Mouse (Mus musculus) hindbrain, postnatal 0 days (tissue): ENCODE data around the gene Thy1. TPM values are rescaled to one million over a fixed set of nuclear protein-coding genes. Genes with fewer than 3 reads are reported as not detected.

Experiments used
- ATAC-seq: fragments of 200-750 bp; cut with Nextera tagmentation; 2 replicates; pipeline ENCODE4 v1.8.0; 2017; ENCODE audit warnings: mild to moderate bottlenecking, moderate TSS enrichment, moderate library complexity
- DNase-seq: peaks from one replicate; pipeline ENCODE4 v3.0.0-alpha.2; 2015; ENCODE audit warnings: low spot score
- H3K27ac ChIP-seq: fragments of 300-500 bp; sonication (generic); 2 replicates; pipeline ENCODE4 v1.5.1; 2014; ENCODE audit warnings: mild to moderate bottlenecking
- H3K27me3 ChIP-seq: fragments of 300-500 bp; sonication (generic); 2 replicates; pipeline ENCODE4 v1.6.1; 2014; ENCODE audit warnings: low read length, mixed read lengths; ENCODE audit not compliant: insufficient read depth
- H3K36me3 ChIP-seq: fragments of 300-500 bp; sonication (generic); 2 replicates; pipeline ENCODE4 v1.6.1; 2014; ENCODE audit warnings: low read length, mixed read lengths; ENCODE audit not compliant: insufficient read depth
- H3K4me1 ChIP-seq: fragments of 300-500 bp; sonication (generic); 2 replicates; pipeline ENCODE4 v1.6.1; 2014; ENCODE audit warnings: antibody characterized with exemption, low read length, mixed read lengths; ENCODE audit not compliant: insufficient read depth
- H3K4me2 ChIP-seq: fragments of 300-500 bp; sonication (generic); 2 replicates; pipeline ENCODE4 v1.6.1; 2014; ENCODE audit warnings: low read depth, mild to moderate bottlenecking, low read length, moderate library complexity, mixed read lengths
- H3K4me3 ChIP-seq: fragments of 300-500 bp; sonication (generic); 2 replicates; pipeline ENCODE4 v1.5.1; 2014; ENCODE audit warnings: low read length
- H3K9ac ChIP-seq: fragments of 300-500 bp; sonication (generic); replicated peaks from 2 replicates; pipeline ENCODE4 v1.6.1; 2014; ENCODE audit warnings: mild to moderate bottlenecking, low read length, moderate library complexity, mixed read lengths
- H3K9me3 ChIP-seq: fragments of 300-500 bp; sonication (generic); 2 replicates; pipeline ENCODE4 v1.6.1; 2016; ENCODE audit warnings: low read length, mixed read lengths
- CTCF ChIP-seq: IDR thresholded peaks from 2 replicates; pipeline ENCODE4 v1.5.1; 2016; ENCODE audit warnings: antibody characterized with exemption, control low read depth, low read depth
- WGBS: fragments of 180-500 bp; shearing (Covaris S2); extraction: QIAGEN DNeasy Blood & Tissue Kit; methylation state at CpG from one replicate; pipeline ENCODE4 v1.1.7; 2014; 5-methylcytosine and 5-hydroxymethylcytosine counted together
- polyA plus RNA-seq: library from polyadenylated mRNA; unstranded; fragments of >200 nt; fragmentation: Nextera tagmentation; extraction: Ambion mirVana; gene quantifications from 2 replicates; pipeline ENCODE4 v1.2.1, GENCODE M21; 2015
- total RNA-seq: library from RNA; depleted of rRNA; stranded (reverse); fragments of >200 nt; gene quantifications from 2 replicates; pipeline ENCODE4 v1.2.3, GENCODE M21; 2014

Thy1 gene
- total and polyA plus RNA-seq, 2 experiments from 2014 or later = 51.1 to 138 TPM

GRCm38 (mm10) chr9:44086960-44087359 lies 43.8 kb downstream of the Thy1 start:
- ATAC-seq = no peak
- peaks cover 22% of the 10 kb centered on the region for H3K4me1 ChIP-seq
- no peaks in the 10 kb centered on the region for H3K9me3 ChIP-seq
- H3K36me3 ChIP-seq = no peaks in the 10 kb centered on the region
- no peak for TF ChIP-seq CTCF
- WGBS = 48% methylated on average over 10 of the region's 10 CpGs
- H3K27ac ChIP-seq = no peak overlapping the region
- H3K4me3 ChIP-seq = no peak overlapping the region
- DNase-seq = no peak
- no peak overlapping the region for H3K9ac ChIP-seq
- H3K4me2 ChIP-seq = peak overlapping the region; percentile 93; the same call in 1 of the 2 replicates
- H3K27me3 ChIP-seq = peaks cover 14% of the 10 kb centered on the region; the same call in 1 of the 2 replicates

GRCm38 (mm10) chr9:44087761-44088455 lies 44.7 kb downstream of the Thy1 start:
- no peak for TF ChIP-seq CTCF
- ATAC-seq (no peak), DNase-seq (no peak)
- Histone ChIP-seq H3K4me2 (peak overlapping the region; percentile 23; the same call in 1 of the 2 replicates), H3K27me3 (0 out of 2 replicates have a peak, but pooled peaks cover 7% of the 10 kb centered on the region), H3K27ac (no peak overlapping the region), H3K9me3 (no peaks in the 10 kb centered on the region), H3K9ac (0 out of 2 replicates have a peak overlapping the region, but pooled peaks have one; percentile 30), H3K36me3 (no peaks in the 10 kb centered on the region; the same call in 1 of the 2 replicates), H3K4me1 (peaks cover 22% of the 10 kb centered on the region), H3K4me3 (no peak overlapping the region)
- 25% methylated on average over 15 of the region's 15 CpGs for WGBS

- TF ChIP-seq CTCF = no peak
- no peak for ATAC-seq
- Histone ChIP-seq H3K9me3 (no peaks in the 10 kb centered on the region), H3K27ac (no peak overlapping the region), H3K9ac (no peak overlapping the region), H3K27me3 (0 out of 2 replicates have a peak, but pooled peaks cover 7% of the 10 kb centered on the region), H3K4me3 (no peak overlapping the region), H3K4me1 (peaks cover 19% of the 10 kb centered on the region), H3K36me3 (no peaks in the 10 kb centered on the region; the same call in 1 of the 2 replicates), H3K4me2 (no peak overlapping the region)
- WGBS = 71% methylated on average over 12 of the region's 12 CpGs
- no peak for DNase-seq
Measured at GRCm38 (mm10) chr9:44088877-44089608, 45.9 kb downstream of the Thy1 start.

- peak overlapping the region; percentile 36 for H3K4me2 ChIP-seq
- H3K27ac ChIP-seq = no peak overlapping the region
- H3K9me3 ChIP-seq = no peaks in the 10 kb centered on the region
- TF ChIP-seq CTCF = peak; percentile 90
- H3K4me3 ChIP-seq = peak overlapping the region; percentile 3; the same call in 1 of the 2 replicates
- H3K4me1 ChIP-seq = no peaks in the 10 kb centered on the region; the same call in 1 of the 2 replicates
- H3K9ac ChIP-seq = no peak overlapping the region
- DNase-seq = peak; percentile 86
- no peaks in the 10 kb centered on the region; the same call in 1 of the 2 replicates for H3K36me3 ChIP-seq
- WGBS = 28% methylated on average over 24 of the region's 24 CpGs
- peak; percentile 79 for ATAC-seq
- H3K27me3 ChIP-seq = no peaks in the 10 kb centered on the region
Measured at GRCm38 (mm10) chr9:44093612-44094503, 50.7 kb downstream of the Thy1 start.

GRCm38 (mm10) chr9:44094737-44095136 lies 51.6 kb downstream of the Thy1 start:
- Histone ChIP-seq H3K9ac (no peak overlapping the region), H3K4me3 (no peak overlapping the region), H3K36me3 (no peaks in the 10 kb centered on the region; the same call in 1 of the 2 replicates), H3K4me1 (no peaks in the 10 kb centered on the region; the same call in 1 of the 2 replicates), H3K27me3 (no peaks in the 10 kb centered on the region), H3K4me2 (no peak overlapping the region), H3K27ac (no peak overlapping the region), H3K9me3 (no peaks in the 10 kb centered on the region)
- DNase-seq (no peak), ATAC-seq (no peak)
- TF ChIP-seq CTCF = no peak
- WGBS = 93% methylated on average over 3 of the region's 3 CpGs

- Histone ChIP-seq H3K9me3 (no peaks in the 10 kb centered on the region), H3K27ac (0 out of 2 replicates have a peak overlapping the region, but pooled peaks have one; percentile 61), H3K27me3 (no peaks in the 10 kb centered on the region), H3K36me3 (no peaks in the 10 kb centered on the region; the same call in 1 of the 2 replicates), H3K9ac (no peak overlapping the region), H3K4me2 (no peak overlapping the region), H3K4me3 (no peak overlapping the region), H3K4me1 (no peaks in the 10 kb centered on the region; the same call in 1 of the 2 replicates)
- WGBS = 87% methylated on average over 9 of the region's 9 CpGs
- DNase-seq = no peak
- ATAC-seq = no peak
- TF ChIP-seq CTCF = no peak
Measured at GRCm38 (mm10) chr9:44095781-44096180, 52.6 kb downstream of the Thy1 start.
